Mouse (Mus musculus): ENCODE results near the gene Casp9. TPM values are rescaled to one million over a fixed set of nuclear protein-coding genes. Genes with fewer than 3 reads are reported as not detected.

Gene Casp9
- total and polyA plus RNA-seq, 3 experiments: 18.7 to 25.7 (median 21.7) TPM

GRCm38 (mm10) chr4:141779828-141780227 lies 13.6 kb upstream of the Casp9 start:
- H3K4me1 ChIP-seq (ENCODE audit: insufficient read depth, low read depth, low read length): peaks cover 5% of the 10 kb centered on the region
- ATAC-seq (ENCODE audit: extremely low read depth, insufficient number of reproducible peaks, low FRiP score, poor library complexity, severe bottlenecking) (no peak), DNase-seq (ENCODE audit: low spot score) (no peak)
- H3K9me3 ChIP-seq (replicated peaks): no peaks in the 10 kb centered on the region
- no peaks in the 10 kb centered on the region for H3K27me3 ChIP-seq (ENCODE audit: insufficient read depth, low read length)
- TF ChIP-seq TAL1 (conservative IDR thresholded peaks at IDR 0.05; ENCODE audit: low read depth, low read length) (no peak), POLR2AphosphoS5 (IDR thresholded peaks at IDR 0.05; ENCODE audit: insufficient replicate concordance, low read depth, low read length) (no peak), GATA2 (IDR thresholded peaks at IDR 0.05; ENCODE audit: borderline replicate concordance, low read depth, low read length) (no peak), CTCF (IDR thresholded peaks at IDR 0.05; ENCODE audit: low read depth, low read length) (no peak), GATA1 (IDR thresholded peaks at IDR 0.05; ENCODE audit: borderline replicate concordance, low read length) (no peak)
- H3K4me3 ChIP-seq (ENCODE audit: low read depth, low read length): no peak overlapping the region
- peaks cover 98% of the 10 kb centered on the region for H3K36me3 ChIP-seq (replicated peaks)

DNA sequence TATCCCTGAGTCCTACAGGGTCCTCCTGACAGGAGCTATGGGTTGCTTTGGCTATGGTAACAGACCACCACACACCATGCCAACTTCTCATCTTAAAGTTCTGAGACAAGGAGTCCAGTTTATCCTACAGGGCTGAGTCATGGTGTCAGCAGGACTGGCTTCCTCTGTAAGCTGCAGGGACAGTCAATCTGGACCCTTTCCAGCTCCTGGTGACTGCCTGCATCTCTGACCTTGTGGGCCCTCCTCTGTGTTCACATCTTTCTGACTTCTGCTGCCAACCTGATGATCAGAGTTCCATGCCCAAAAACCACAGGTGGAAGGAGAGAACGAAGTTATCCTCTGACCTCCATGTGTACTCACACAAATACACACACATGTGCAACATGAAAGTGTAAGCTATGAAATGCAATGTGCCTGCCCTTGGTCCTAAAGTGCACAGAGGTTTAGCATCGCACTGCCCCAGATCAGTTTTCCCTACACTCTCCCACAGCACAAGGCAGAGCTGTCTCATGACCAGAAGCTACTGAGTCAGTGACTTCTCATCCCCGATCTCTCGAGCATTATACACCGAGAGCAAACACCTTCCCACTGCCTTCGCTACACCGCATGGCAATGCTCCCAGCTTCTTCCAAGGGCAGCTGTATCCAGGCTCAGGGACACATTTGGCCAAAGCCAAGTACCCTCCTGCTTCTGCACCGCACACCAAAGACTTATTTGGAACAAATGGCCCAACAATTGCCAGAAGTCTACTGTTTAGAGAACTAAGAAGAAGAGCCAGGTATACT lies 12.0 kb upstream of the Casp9 start:
- H3K4me3 ChIP-seq (ENCODE audit: low read depth, low read length): no peak overlapping the region
- no peaks in the 10 kb centered on the region for H3K27me3 ChIP-seq (ENCODE audit: insufficient read depth, low read length)
- H3K36me3 ChIP-seq (replicated peaks): peaks cover 98% of the 10 kb centered on the region
- no peak for DNase-seq (ENCODE audit: low spot score)
- ATAC-seq (ENCODE audit: extremely low read depth, insufficient number of reproducible peaks, low FRiP score, poor library complexity, severe bottlenecking): no peak
- TF ChIP-seq TAL1 (conservative IDR thresholded peaks at IDR 0.05; ENCODE audit: low read depth, low read length) (no peak), POLR2AphosphoS5 (IDR thresholded peaks at IDR 0.05; ENCODE audit: insufficient replicate concordance, low read depth, low read length) (no peak), GATA1 (IDR thresholded peaks at IDR 0.05; ENCODE audit: borderline replicate concordance, low read length) (no peak), CTCF (IDR thresholded peaks at IDR 0.05; ENCODE audit: low read depth, low read length) (no peak), GATA2 (IDR thresholded peaks at IDR 0.05; ENCODE audit: borderline replicate concordance, low read depth, low read length) (no peak)
- no peaks in the 10 kb centered on the region for H3K9me3 ChIP-seq (replicated peaks)
- peaks cover 7% of the 10 kb centered on the region for H3K4me1 ChIP-seq (ENCODE audit: insufficient read depth, low read depth, low read length)

DNA sequence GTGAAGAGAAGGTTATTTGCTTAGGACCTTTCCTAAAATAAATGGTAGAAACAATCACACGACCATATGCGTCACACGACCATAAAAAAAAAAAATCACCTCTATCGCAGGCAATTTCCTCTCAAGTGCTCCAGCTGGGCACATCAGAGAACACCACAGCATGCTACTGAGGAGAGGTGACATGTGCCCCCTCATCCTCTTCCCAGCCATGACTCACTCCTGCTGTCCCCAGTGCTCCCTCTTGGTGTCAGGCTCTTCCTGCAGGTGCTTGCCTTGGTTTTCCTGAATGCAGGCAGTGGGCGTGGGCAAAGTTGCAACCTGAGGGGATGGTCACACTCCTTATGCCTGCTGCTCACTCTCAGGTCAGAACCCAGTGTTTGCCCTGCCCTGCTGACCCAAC lies 8.6 kb upstream of the Casp9 start:
- DNase-seq (ENCODE audit: low spot score): no peak
- ATAC-seq (ENCODE audit: extremely low read depth, insufficient number of reproducible peaks, low FRiP score, poor library complexity, severe bottlenecking): no peak
- no peaks in the 10 kb centered on the region for H3K27me3 ChIP-seq (ENCODE audit: insufficient read depth, low read length)
- peaks cover 91% of the 10 kb centered on the region for H3K36me3 ChIP-seq (replicated peaks)
- no peak for TF ChIP-seq TAL1 (conservative IDR thresholded peaks at IDR 0.05; ENCODE audit: low read depth, low read length)
- no peak for TF ChIP-seq POLR2AphosphoS5 (IDR thresholded peaks at IDR 0.05; ENCODE audit: insufficient replicate concordance, low read depth, low read length)
- TF ChIP-seq CTCF (IDR thresholded peaks at IDR 0.05; ENCODE audit: low read depth, low read length): no peak
- TF ChIP-seq GATA2 (IDR thresholded peaks at IDR 0.05; ENCODE audit: borderline replicate concordance, low read depth, low read length): no peak
- no peak for TF ChIP-seq GATA1 (IDR thresholded peaks at IDR 0.05; ENCODE audit: borderline replicate concordance, low read length)
- no peaks in the 10 kb centered on the region for H3K9me3 ChIP-seq (replicated peaks)
- H3K4me1 ChIP-seq (ENCODE audit: insufficient read depth, low read depth, low read length): peaks cover 16% of the 10 kb centered on the region
- H3K4me3 ChIP-seq (ENCODE audit: low read depth, low read length): no peak overlapping the region

DNA sequence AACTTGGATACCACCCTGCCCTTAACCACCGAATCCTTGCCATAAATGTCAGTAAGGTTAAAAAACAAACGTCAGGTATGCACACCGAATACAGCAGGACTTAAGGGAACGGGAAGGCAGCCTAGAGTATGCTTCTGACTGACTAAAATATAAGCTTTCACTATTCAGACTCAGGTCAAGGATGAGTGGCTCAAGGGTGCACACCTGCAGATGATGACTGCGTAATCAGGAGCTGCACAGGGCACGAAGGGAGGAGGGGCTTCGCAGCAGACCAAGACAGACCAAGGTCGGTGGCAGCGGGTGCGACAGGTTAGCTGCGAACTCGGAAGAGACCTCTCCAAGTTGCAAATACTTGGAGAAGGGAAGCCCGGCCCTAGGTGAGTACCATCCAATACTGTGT lies 7.3 kb upstream of the Casp9 start:
- no peaks in the 10 kb centered on the region for H3K27me3 ChIP-seq (ENCODE audit: insufficient read depth, low read length)
- ATAC-seq (ENCODE audit: extremely low read depth, insufficient number of reproducible peaks, low FRiP score, poor library complexity, severe bottlenecking): no peak
- no peak overlapping the region for H3K4me3 ChIP-seq (ENCODE audit: low read depth, low read length)
- H3K9me3 ChIP-seq (replicated peaks): no peaks in the 10 kb centered on the region
- DNase-seq (ENCODE audit: low spot score): no peak
- TF ChIP-seq GATA2 (IDR thresholded peaks at IDR 0.05; ENCODE audit: borderline replicate concordance, low read depth, low read length) (no peak), POLR2AphosphoS5 (IDR thresholded peaks at IDR 0.05; ENCODE audit: insufficient replicate concordance, low read depth, low read length) (no peak), TAL1 (conservative IDR thresholded peaks at IDR 0.05; ENCODE audit: low read depth, low read length) (no peak), GATA1 (IDR thresholded peaks at IDR 0.05; ENCODE audit: borderline replicate concordance, low read length) (no peak), CTCF (IDR thresholded peaks at IDR 0.05; ENCODE audit: low read depth, low read length) (no peak)
- H3K4me1 ChIP-seq (ENCODE audit: insufficient read depth, low read depth, low read length): peaks cover 22% of the 10 kb centered on the region
- peaks cover 78% of the 10 kb centered on the region for H3K36me3 ChIP-seq (replicated peaks)

- ATAC-seq (ENCODE audit: extremely low read depth, insufficient number of reproducible peaks, low FRiP score, poor library complexity, severe bottlenecking) (no peak), DNase-seq (ENCODE audit: low spot score) (no peak)
- peaks cover 30% of the 10 kb centered on the region for H3K4me1 ChIP-seq (ENCODE audit: insufficient read depth, low read depth, low read length)
- H3K4me3 ChIP-seq (ENCODE audit: low read depth, low read length): no peak overlapping the region
- H3K36me3 ChIP-seq (replicated peaks): peaks cover 69% of the 10 kb centered on the region
- no peaks in the 10 kb centered on the region for H3K9me3 ChIP-seq (replicated peaks)
- TF ChIP-seq GATA1 (IDR thresholded peaks at IDR 0.05; ENCODE audit: borderline replicate concordance, low read length) (no peak), TAL1 (conservative IDR thresholded peaks at IDR 0.05; ENCODE audit: low read depth, low read length) (no peak), GATA2 (IDR thresholded peaks at IDR 0.05; ENCODE audit: borderline replicate concordance, low read depth, low read length) (no peak), POLR2AphosphoS5 (IDR thresholded peaks at IDR 0.05; ENCODE audit: insufficient replicate concordance, low read depth, low read length) (no peak), CTCF (IDR thresholded peaks at IDR 0.05; ENCODE audit: low read depth, low read length) (no peak)
- no peaks in the 10 kb centered on the region for H3K27me3 ChIP-seq (ENCODE audit: insufficient read depth, low read length)
Observed at GRCm38 (mm10) chr4:141787046-141787445, 6.4 kb upstream of the Casp9 start.

DNA sequence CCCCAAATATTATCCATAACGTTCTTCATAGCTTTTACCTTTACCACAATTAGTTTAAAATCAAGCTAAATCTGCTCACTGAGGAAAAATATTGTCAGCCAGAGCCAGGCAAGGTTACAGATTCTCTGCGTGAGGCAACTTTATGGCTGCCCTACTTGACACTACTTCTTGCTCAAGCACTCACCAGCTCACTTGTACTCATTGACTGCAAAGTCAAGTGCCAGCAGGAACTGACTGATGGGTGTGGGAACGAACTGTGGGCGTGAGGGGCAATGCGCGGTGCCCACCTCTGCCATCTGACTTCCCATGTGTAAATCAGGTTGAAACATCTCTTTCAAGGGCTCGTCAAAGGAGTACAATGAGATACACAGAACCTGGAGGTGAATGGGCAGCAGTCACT lies 6.0 kb upstream of the Casp9 start:
- Histone ChIP-seq H3K4me1 (ENCODE audit: insufficient read depth, low read depth, low read length) (peaks cover 34% of the 10 kb centered on the region), H3K9me3 (replicated peaks) (no peaks in the 10 kb centered on the region), H3K4me3 (ENCODE audit: low read depth, low read length) (no peak overlapping the region), H3K27me3 (ENCODE audit: insufficient read depth, low read length) (no peaks in the 10 kb centered on the region), H3K36me3 (replicated peaks) (peaks cover 64% of the 10 kb centered on the region)
- no peak for DNase-seq (ENCODE audit: low spot score)
- no peak for TF ChIP-seq TAL1 (conservative IDR thresholded peaks at IDR 0.05; ENCODE audit: low read depth, low read length)
- TF ChIP-seq POLR2AphosphoS5 (IDR thresholded peaks at IDR 0.05; ENCODE audit: insufficient replicate concordance, low read depth, low read length): no peak
- no peak for TF ChIP-seq GATA2 (IDR thresholded peaks at IDR 0.05; ENCODE audit: borderline replicate concordance, low read depth, low read length)
- no peak for TF ChIP-seq CTCF (IDR thresholded peaks at IDR 0.05; ENCODE audit: low read depth, low read length)
- no peak for TF ChIP-seq GATA1 (IDR thresholded peaks at IDR 0.05; ENCODE audit: borderline replicate concordance, low read length)
- no peak for ATAC-seq (ENCODE audit: extremely low read depth, insufficient number of reproducible peaks, low FRiP score, poor library complexity, severe bottlenecking)
